Mouse (Mus musculus) MEL (cell line): Measurements from ENCODE around the gene Rpl10. TPM values are rescaled to one million over a fixed set of nuclear protein-coding genes. Genes with fewer than 3 reads are reported as not detected.
A peak's percentile ranks its signal among the peaks of the same experiment; 100 is the strongest.

ENCODE experiments used
- DNase-seq: peaks from one replicate; pipeline ENCODE4 v3.0.0; 2011; ENCODE audit warnings: low read depth, low spot score
- H3K27ac ChIP-seq: 2 replicates; pipeline ENCODE4 v1.5.1; 2012; ENCODE audit warnings: low read depth, mild to moderate bottlenecking, control low read depth, low read length, moderate library complexity; ENCODE audit not compliant: control insufficient read depth
- H3K27me3 ChIP-seq, 2 experiments: fragments of 150-350 bp in 1 of 2; sonication (generic) in 1 of 2; 2 replicates each; pipeline ENCODE4 v1.6.1; 2012; ENCODE audit warnings: low read length in 2 of 2, mild to moderate bottlenecking in 2 of 2, improper control_type of control experiment in 1 of 2, moderate library complexity in 1 of 2; ENCODE audit not compliant: insufficient read depth in 2 of 2, control insufficient read depth in 1 of 2
- H3K36me3 ChIP-seq, 2 experiments: 2 replicates each; pipeline ENCODE4 v1.6.1; 2012 to 2014; ENCODE audit warnings: low read length in 2 of 2, improper control_type of control experiment in 1 of 2, inconsistent platforms in 1 of 2, mild to moderate bottlenecking in 1 of 2; ENCODE audit not compliant: insufficient read depth in 2 of 2, control insufficient read depth in 1 of 2
- H3K4me1 ChIP-seq, 2 experiments: fragments of 150-350 bp in 1 of 2; sonication (generic) in 1 of 2; 2 replicates each; pipeline ENCODE4 v1.6.1; 2012; ENCODE audit warnings: low read length in 2 of 2, improper control_type of control experiment in 1 of 2, mild to moderate bottlenecking in 1 of 2; ENCODE audit not compliant: insufficient read depth in 2 of 2, control insufficient read depth in 1 of 2
- H3K4me3 ChIP-seq, 2 experiments: fragments of 150-350 bp in 1 of 2; sonication (generic) in 1 of 2; 2 replicates each; pipeline ENCODE4 v1.5.1; 2012; ENCODE audit warnings: low read depth in 2 of 2, low read length in 2 of 2, mild to moderate bottlenecking in 2 of 2, moderate library complexity in 2 of 2, control low read depth in 1 of 2, improper control_type of control experiment in 1 of 2; ENCODE audit not compliant: control insufficient read depth in 1 of 2, insufficient read depth in 1 of 2
- H3K79me2 ChIP-seq: 2 replicates; pipeline ENCODE4 v1.6.1; 2012; ENCODE audit warnings: mild to moderate bottlenecking, low read length, moderate library complexity; ENCODE audit not compliant: control insufficient read depth, poor library complexity, insufficient read depth
- H3K9ac ChIP-seq: 2 replicates; pipeline ENCODE4 v1.6.1; 2012; ENCODE audit warnings: low read depth, mild to moderate bottlenecking, control low read depth, low read length, moderate library complexity; ENCODE audit not compliant: control insufficient read depth, poor library complexity, severe bottlenecking
- H3K9me3 ChIP-seq: fragments of 150-350 bp; sonication (generic); replicated peaks from 2 replicates; pipeline ENCODE4 v1.6.1; 2012; ENCODE audit warnings: mild to moderate bottlenecking, low read length, improper control_type of control experiment, moderate library complexity; ENCODE audit not compliant: insufficient read depth
- BHLHE40 ChIP-seq: IDR thresholded peaks from 2 replicates; pipeline ENCODE4 v1.6.1; 2012; ENCODE audit warnings: low read depth, mild to moderate bottlenecking, inconsistent platforms, low read length, improper control_type of control experiment, borderline replicate concordance
- CHD2 ChIP-seq: IDR thresholded peaks from 2 replicates; pipeline ENCODE4 v1.6.1; 2011; ENCODE audit warnings: low read length, improper control_type of control experiment
- ELF1 ChIP-seq: IDR thresholded peaks from 2 replicates; pipeline ENCODE4 v1.6.1; 2014; ENCODE audit warnings: low read depth, mild to moderate bottlenecking, inconsistent platforms, low read length, improper control_type of control experiment, moderate library complexity
- ETS1 ChIP-seq: IDR thresholded peaks from 2 replicates; pipeline ENCODE4 v1.6.1; 2012; ENCODE audit warnings: low read depth, mild to moderate bottlenecking, inconsistent platforms, low read length, improper control_type of control experiment, moderate library complexity
- HCFC1 ChIP-seq: IDR thresholded peaks from 2 replicates; pipeline ENCODE4 v1.6.1; 2012; ENCODE audit warnings: low read depth, mild to moderate bottlenecking, inconsistent platforms, low read length, improper control_type of control experiment, moderate library complexity
- JUND ChIP-seq: IDR thresholded peaks from 2 replicates; pipeline ENCODE4 v1.6.1; 2011; ENCODE audit warnings: low read depth, mild to moderate bottlenecking, improper control_type of control experiment, low read length
- MAX ChIP-seq: IDR thresholded peaks from 2 replicates; pipeline ENCODE4 v1.6.1; 2011; ENCODE audit warnings: low read length, improper control_type of control experiment
- MAZ ChIP-seq: IDR thresholded peaks from 2 replicates; pipeline ENCODE4 v1.6.1; 2012; ENCODE audit warnings: low read depth, mild to moderate bottlenecking, inconsistent platforms, low read length, improper control_type of control experiment
- NELFE ChIP-seq: IDR thresholded peaks from 2 replicates; pipeline ENCODE4 v1.6.1; 2011; ENCODE audit warnings: low read depth, low read length, improper control_type of control experiment
- NRF1 ChIP-seq: IDR thresholded peaks from 2 replicates; pipeline ENCODE4 v1.6.1; 2014; ENCODE audit warnings: low read depth, mild to moderate bottlenecking, inconsistent platforms, low read length, improper control_type of control experiment, moderate library complexity; ENCODE audit not compliant: poor library complexity, insufficient read depth, severe bottlenecking
- POLR2A ChIP-seq, 2 experiments: IDR thresholded peaks; 2 replicates each; pipeline ENCODE4 v1.6.1; 2011 to 2012; ENCODE audit warnings: low read length in 2 of 2, mild to moderate bottlenecking in 2 of 2, control low read depth in 1 of 2, improper control_type of control experiment in 1 of 2, low read depth in 1 of 2, moderate library complexity in 1 of 2; ENCODE audit not compliant: control insufficient read depth in 1 of 2, insufficient read depth in 1 of 2, poor library complexity in 1 of 2
- POLR2AphosphoS5 ChIP-seq: IDR thresholded peaks from 2 replicates; pipeline ENCODE4 v1.6.1; 2012; ENCODE audit warnings: low read depth, borderline replicate concordance, mild to moderate bottlenecking, inconsistent platforms, low read length, moderate library complexity, mixed read lengths
- RAD21 ChIP-seq: IDR thresholded peaks from 2 replicates; pipeline ENCODE4 v1.6.1; 2011; ENCODE audit warnings: mild to moderate bottlenecking, low read depth, low read length, improper control_type of control experiment
- RCOR1 ChIP-seq: IDR thresholded peaks from 2 replicates; pipeline ENCODE4 v1.6.1; 2012; ENCODE audit warnings: low read depth, mild to moderate bottlenecking, inconsistent platforms, low read length, improper control_type of control experiment
- SIN3A ChIP-seq: IDR thresholded peaks from 2 replicates; pipeline ENCODE4 v1.6.1; 2012; ENCODE audit warnings: low read length, improper control_type of control experiment, inconsistent platforms
- TBP ChIP-seq: IDR thresholded peaks from 2 replicates; pipeline ENCODE4 v1.8.0; 2011; ENCODE audit warnings: low read depth, low read length, improper control_type of control experiment
- USF1 ChIP-seq: IDR thresholded peaks from 2 replicates; pipeline ENCODE4 v1.6.1; 2014; ENCODE audit warnings: low read depth, mild to moderate bottlenecking, inconsistent platforms, low read length, improper control_type of control experiment, moderate library complexity
- ZKSCAN1 ChIP-seq: IDR thresholded peaks from 2 replicates; pipeline ENCODE4 v1.6.1; 2012; ENCODE audit warnings: low read depth, mild to moderate bottlenecking, inconsistent platforms, low read length, improper control_type of control experiment, moderate library complexity
- ZMIZ1 ChIP-seq: IDR thresholded peaks from 2 replicates; pipeline ENCODE4 v1.6.1; 2012; ENCODE audit warnings: low read depth, mild to moderate bottlenecking, inconsistent platforms, low read length, improper control_type of control experiment, moderate library complexity
- polyA plus RNA-seq, 2 experiments: library from polyadenylated mRNA; stranded (reverse) in 1 of 2; unstranded in 1 of 2; fragments of >175 nt in 1 of 2; fragments of >200 nt in 1 of 2; gene quantifications; 2 replicates each; pipeline versions ENCODE4 v1.2.1 to v1.2.4; 2012; ENCODE audit warnings: low replicate concordance in 2 of 2, low read depth in 1 of 2; ENCODE audit not compliant: insufficient read length in 2 of 2, insufficient read depth in 1 of 2, missing spikeins in 1 of 2
- total RNA-seq: library from RNA; depleted of rRNA; stranded (reverse); fragments of 300-350 nt; gene quantifications from 2 replicates; pipeline ENCODE4 v1.2.3, GENCODE M21; 2012

Gene Rpl10
- total and polyA plus RNA-seq, 3 experiments, result 232 to 3,229 TPM; not detected in 1

DNA sequence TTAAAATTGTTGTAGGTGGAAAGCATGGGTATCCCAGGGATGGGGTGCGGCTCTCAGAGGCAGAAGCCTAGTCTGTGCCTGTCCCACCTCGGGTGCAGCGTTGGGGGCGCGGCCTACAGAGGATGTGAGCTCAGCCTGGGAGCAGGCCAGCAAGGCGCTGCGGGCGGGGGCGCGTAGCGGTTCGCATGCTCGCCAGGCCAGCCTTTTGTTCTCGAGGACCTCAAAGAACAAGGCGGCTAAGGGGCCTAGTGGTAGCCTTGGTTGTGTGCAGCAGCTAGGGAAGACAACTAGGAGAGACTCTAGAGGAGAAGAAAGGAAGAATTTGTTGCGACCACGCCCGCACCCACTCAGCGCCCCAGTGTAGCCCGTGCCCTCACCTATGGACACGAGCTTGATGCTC is 24.9 kb upstream of the Rpl10 start (continued):
- TF ChIP-seq BHLHE40 (no peak), SIN3A (0 out of 2 replicates have a peak, but pooled peaks have one; percentile 29), ELF1 (no peak), ETS1 (no peak), NRF1 (no peak), POLR2A (IDR thresholded peaks at IDR 0.05; ENCODE audit: control insufficient read depth in 1 of 2, insufficient read depth in 1 of 2, low read depth in 1 of 2, low read length in 2 of 2, poor library complexity in 1 of 2) (no peak), NELFE (no peak), RCOR1 (no peak), USF1 (no peak), ZKSCAN1 (no peak), CHD2 (no peak)

GRCm38 (mm10) chrX:74246213-74246681 is 24.4 kb upstream of the Rpl10 start:
- Histone ChIP-seq H3K9ac (peak overlapping the region; percentile 64), H3K4me3 (peak overlapping the region; percentile 52 to 71), H3K27me3 (no peaks in the 10 kb centered on the region), H3K4me1 (peaks cover 0 to 17% of the 10 kb centered on the region in 2 experiments; a peak in 2 of 4 replicates), H3K9me3 (no peaks in the 10 kb centered on the region), H3K27ac (peak overlapping the region; percentile 83), H3K36me3 (peaks cover 0 to 12% of the 10 kb centered on the region in 2 experiments; a peak in 3 of 4 replicates), H3K79me2 (peaks cover 18% of the 10 kb centered on the region)
- TF ChIP-seq NRF1, result no peak
- TF ChIP-seq HCFC1, result peak; percentile 67
- TF ChIP-seq JUND, result no peak
- peak; percentile 85 to 87 for TF ChIP-seq POLR2A (IDR thresholded peaks at IDR 0.05; ENCODE audit: control insufficient read depth in 1 of 2, insufficient read depth in 1 of 2, low read depth in 1 of 2, low read length in 2 of 2, poor library complexity in 1 of 2)
- TF ChIP-seq NELFE, result peak; percentile 77
- TF ChIP-seq MAZ, result no peak
- peak; percentile 66; the same call in 1 of the 2 replicates for TF ChIP-seq MAX
- peak; percentile 87 for TF ChIP-seq SIN3A
- no peak for TF ChIP-seq RAD21
- TF ChIP-seq POLR2AphosphoS5, result peak; percentile 50; the same call in 1 of the 2 replicates
- peak; percentile 71; the same call in 1 of the 2 replicates for TF ChIP-seq ZMIZ1
- peak; percentile 83 for TF ChIP-seq TBP
- peak; percentile 93 for DNase-seq
